10 mouse cellular contexts compared by ENCODE assay signal in the genomic region with DNA sequence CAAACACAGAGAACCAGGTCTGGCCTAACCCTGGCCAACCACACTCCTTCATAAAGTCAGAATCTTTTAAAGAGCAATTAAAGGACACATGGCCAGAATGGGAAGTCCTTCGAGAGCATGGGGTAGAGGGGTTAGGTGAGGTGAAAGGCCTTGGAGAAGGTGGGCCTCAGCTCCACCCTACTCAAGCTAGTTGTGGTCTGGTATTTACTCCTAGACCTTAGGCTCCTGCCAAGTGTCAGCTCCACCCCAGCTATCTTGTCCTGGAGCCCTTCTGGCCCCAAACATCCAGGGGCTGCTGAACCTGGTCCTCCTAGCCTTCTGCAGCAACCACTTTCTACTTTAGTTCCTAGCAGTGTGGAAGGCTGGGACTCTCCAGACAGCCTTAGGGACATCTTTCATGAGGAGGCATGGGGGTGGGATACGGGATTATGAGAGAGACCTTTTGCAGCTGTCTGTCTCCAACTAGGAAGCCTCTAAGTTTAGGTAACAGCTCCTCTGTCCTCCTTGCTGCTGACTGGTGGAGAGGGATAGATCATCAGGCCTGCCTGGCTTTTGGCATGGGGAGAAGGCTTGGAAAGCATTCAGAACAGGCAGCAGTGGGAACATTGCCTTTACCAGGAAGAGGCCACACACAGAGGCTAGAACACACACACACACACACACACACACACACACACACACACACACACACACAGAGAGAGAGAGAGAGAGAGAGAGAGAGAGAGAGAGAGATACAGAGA.
DNase-seq lines count a peak whose midpoint lies in the region; ATAC-seq and TF ChIP-seq lines count a peak whose summit lies in the region.
"Had no signal": no experiment of that assay in that cellular context is flagged by ENCODE, and none has a peak within 500 bp of the region (broad histone marks: within the 10 kb centered on the region; RNA-seq: fewer than 3 reads in every experiment).

No protein-coding gene starts in this region.

- no peak for TF ChIP-seq CTCF in intestine, postnatal 0 days (IDR thresholded peaks at IDR 0.05; ENCODE audit: low read depth)

- no peaks in the 10 kb centered on the region for H3K27me3 ChIP-seq in intestine, embryonic 14.5 days (replicated peaks; ENCODE audit: control insufficient read depth, insufficient read depth, low read length)
- no peaks in the 10 kb centered on the region for H3K27me3 ChIP-seq in intestine, postnatal 0 days (replicated peaks; ENCODE audit: control insufficient read depth, insufficient read depth, low read length)
- H3K27me3 ChIP-seq in embryonic facial prominence, embryonic 10.5 days (replicated peaks; ENCODE audit: low read depth, poor library complexity, severe bottlenecking) = 0 out of 2 replicates have a peak, but pooled peaks cover 6% of the 10 kb centered on the region
- H3K27me3 ChIP-seq in intestine, embryonic 15.5 days (replicated peaks) = no peaks in the 10 kb centered on the region
- H3K27me3 ChIP-seq: liver, embryonic 15.5 days had no signal

- ATAC-seq in intestine, embryonic 14.5 days (replicated peaks; ENCODE audit: low FRiP score, low TSS enrichment, low read depth) = 0 out of 2 replicates have a peak, but pooled peaks have one; percentile 33
- no peak for ATAC-seq in intestine, postnatal 0 days
- ATAC-seq in intestine, embryonic 15.5 days = peak; percentile 40; the same call in 1 of the 2 replicates
- ATAC-seq in megakaryocyte progenitor cell, adult 5-6 weeks (replicated peaks; ENCODE audit: poor library complexity) = peak; percentile 74
- ATAC-seq: forebrain, embryonic 16.5 days had no signal

- no peak overlapping the region for H3K9ac ChIP-seq in intestine, embryonic 14.5 days (ENCODE audit: low read length)
- H3K9ac ChIP-seq in intestine, postnatal 0 days (ENCODE audit: low read depth, low read length) = no peak overlapping the region
- no peak overlapping the region for H3K9ac ChIP-seq in intestine, embryonic 15.5 days
- H3K9ac ChIP-seq: liver, embryonic 15.5 days had no signal

- peaks cover 29% of the 10 kb centered on the region for H3K4me1 ChIP-seq in intestine, embryonic 14.5 days (replicated peaks; ENCODE audit: control insufficient read depth, insufficient read depth, low read length)
- 0 out of 2 replicates have a peak, but pooled peaks cover 2% of the 10 kb centered on the region for H3K4me1 ChIP-seq in intestine, postnatal 0 days (replicated peaks; ENCODE audit: control insufficient read depth, insufficient read depth, low read length)
- H3K4me1 ChIP-seq in embryonic facial prominence, embryonic 10.5 days = peaks cover 44% of the 10 kb centered on the region
- peaks cover 11% of the 10 kb centered on the region; the same call in 1 of the 2 replicates for H3K4me1 ChIP-seq in intestine, embryonic 15.5 days (replicated peaks)

- H3K4me3 ChIP-seq in intestine, embryonic 14.5 days (ENCODE audit: low read depth, low read length) = no peak overlapping the region
- no peak overlapping the region for H3K4me3 ChIP-seq in intestine, postnatal 0 days (ENCODE audit: low read depth, low read length)
- H3K4me3 ChIP-seq in embryonic facial prominence, embryonic 10.5 days = no peak overlapping the region
- no peak overlapping the region for H3K4me3 ChIP-seq in intestine, embryonic 15.5 days (replicated peaks)
- H3K4me3 ChIP-seq: liver, embryonic 15.5 days had no signal

- 48% methylated on average over 2 of the region's 2 CpGs for WGBS in intestine, embryonic 14.5 days
- 52% methylated on average over 2 of the region's 2 CpGs for WGBS in intestine, postnatal 0 days
- WGBS in embryonic facial prominence, embryonic 10.5 days = 72% methylated on average over 2 of the region's 2 CpGs
- WGBS in intestine, embryonic 15.5 days = 50% methylated on average over 2 of the region's 2 CpGs

- H3K27ac ChIP-seq in intestine, embryonic 14.5 days (ENCODE audit: low read depth) = peak overlapping the region; percentile 69; the same call in 1 of the 2 replicates
- H3K27ac ChIP-seq in intestine, postnatal 0 days (ENCODE audit: low read depth, low read length) = no peak overlapping the region
- peak overlapping the region; percentile 52 for H3K27ac ChIP-seq in embryonic facial prominence, embryonic 10.5 days (replicated peaks)
- peak overlapping the region; percentile 22 for H3K27ac ChIP-seq in intestine, embryonic 15.5 days
- H3K27ac ChIP-seq: liver, embryonic 15.5 days had no signal

- DNase-seq in intestine, embryonic 14.5 days (ENCODE audit: low spot score) = no peak
- DNase-seq in embryonic facial prominence, embryonic 10.5 days (ENCODE audit: low spot score) = peak; percentile 10
- no peak for DNase-seq in embryo, embryonic 11 days
- DNase-seq in layer of hippocampus, adult 9-10 months (ENCODE audit: low spot score) = no peak
- DNase-seq: kidney, adult 11 months had no signal

- no peaks in the 10 kb centered on the region for H3K36me3 ChIP-seq in intestine, embryonic 14.5 days (ENCODE audit: control insufficient read depth, insufficient read depth, low read length)
- H3K36me3 ChIP-seq in intestine, postnatal 0 days (ENCODE audit: control insufficient read depth, insufficient read depth) = no peaks in the 10 kb centered on the region
- H3K36me3 ChIP-seq in embryonic facial prominence, embryonic 10.5 days (replicated peaks) = no peaks in the 10 kb centered on the region
- no peaks in the 10 kb centered on the region for H3K36me3 ChIP-seq in intestine, embryonic 15.5 days
- H3K36me3 ChIP-seq: liver, embryonic 15.5 days had no signal

- no peak overlapping the region for H3K4me2 ChIP-seq in intestine, embryonic 14.5 days (ENCODE audit: low read length)
- H3K4me2 ChIP-seq in intestine, postnatal 0 days (replicated peaks; ENCODE audit: low read depth) = no peak overlapping the region
- H3K4me2 ChIP-seq in intestine, embryonic 15.5 days (replicated peaks) = no peak overlapping the region
- H3K4me2 ChIP-seq: liver, embryonic 15.5 days had no signal

- H3K9me3 ChIP-seq in intestine, embryonic 14.5 days (ENCODE audit: control insufficient read depth, low read length) = no peaks in the 10 kb centered on the region
- H3K9me3 ChIP-seq in intestine, postnatal 0 days (ENCODE audit: control insufficient read depth) = no peaks in the 10 kb centered on the region
- H3K9me3 ChIP-seq in embryonic facial prominence, embryonic 10.5 days = no peaks in the 10 kb centered on the region
- H3K9me3 ChIP-seq in intestine, embryonic 15.5 days = no peaks in the 10 kb centered on the region
- H3K9me3 ChIP-seq: liver, embryonic 15.5 days had no signal
